Mouse (Mus musculus) mature B cell (primary cell): ENCODE data around the gene 6030408B16Rik.

ENCODE experiments used
- in situ Hi-C: fragments of 300-500 bp; cut with MboI; formaldehyde crosslinking; loops from 2 replicates; pipeline ENCODE4 v1.14.3; 2019

The 6030408B16Rik gene

DNA sequence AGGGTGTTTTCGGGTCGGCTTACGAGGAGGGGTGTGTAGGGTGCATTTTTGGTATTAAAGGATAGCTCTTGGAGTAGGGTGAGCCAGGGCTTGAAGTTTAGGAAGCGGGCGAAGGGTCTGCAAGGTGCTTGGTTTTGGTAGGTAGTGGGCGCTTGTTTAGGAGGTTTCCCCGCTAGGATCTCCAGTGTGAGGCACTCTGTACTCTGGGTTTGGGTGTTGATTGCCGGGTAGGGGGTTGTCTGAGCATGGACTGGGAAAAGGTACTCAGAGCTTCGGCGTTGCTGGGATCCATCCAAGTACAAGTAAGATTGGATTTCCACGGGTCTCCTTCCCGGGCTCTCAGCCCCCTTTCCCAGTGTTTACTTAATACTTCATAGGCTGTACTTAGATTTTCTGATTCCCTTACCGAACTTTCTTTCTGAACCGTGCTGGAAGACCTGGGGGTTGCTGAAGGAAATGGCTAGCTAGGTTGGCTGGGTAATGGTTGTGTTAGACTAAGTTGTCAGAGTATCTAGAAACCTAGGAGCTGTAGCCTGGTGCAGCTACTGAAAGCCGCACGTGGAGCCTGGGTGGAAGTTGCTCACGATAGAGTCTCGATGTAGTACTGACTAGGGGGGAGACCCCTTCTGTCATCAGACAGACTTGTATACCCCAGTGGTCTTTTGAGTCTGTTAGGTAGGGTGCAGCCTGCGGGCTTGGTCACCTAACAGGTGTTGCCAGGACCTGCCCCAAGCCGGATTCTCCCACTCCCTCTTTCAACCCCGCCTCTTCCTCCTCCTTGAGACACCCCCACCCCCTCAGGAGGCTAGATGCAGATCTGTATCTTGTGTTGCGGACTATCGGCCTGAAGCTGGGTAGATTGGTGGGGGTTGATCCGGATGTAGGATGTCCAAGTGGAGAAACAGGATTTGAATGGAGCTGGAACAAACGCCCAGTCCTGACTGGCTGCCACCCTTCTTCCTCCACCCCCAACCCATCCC is 25.7 kb upstream of the 6030408B16Rik start:
- in situ Hi-C loops: no loop called here

DNA sequence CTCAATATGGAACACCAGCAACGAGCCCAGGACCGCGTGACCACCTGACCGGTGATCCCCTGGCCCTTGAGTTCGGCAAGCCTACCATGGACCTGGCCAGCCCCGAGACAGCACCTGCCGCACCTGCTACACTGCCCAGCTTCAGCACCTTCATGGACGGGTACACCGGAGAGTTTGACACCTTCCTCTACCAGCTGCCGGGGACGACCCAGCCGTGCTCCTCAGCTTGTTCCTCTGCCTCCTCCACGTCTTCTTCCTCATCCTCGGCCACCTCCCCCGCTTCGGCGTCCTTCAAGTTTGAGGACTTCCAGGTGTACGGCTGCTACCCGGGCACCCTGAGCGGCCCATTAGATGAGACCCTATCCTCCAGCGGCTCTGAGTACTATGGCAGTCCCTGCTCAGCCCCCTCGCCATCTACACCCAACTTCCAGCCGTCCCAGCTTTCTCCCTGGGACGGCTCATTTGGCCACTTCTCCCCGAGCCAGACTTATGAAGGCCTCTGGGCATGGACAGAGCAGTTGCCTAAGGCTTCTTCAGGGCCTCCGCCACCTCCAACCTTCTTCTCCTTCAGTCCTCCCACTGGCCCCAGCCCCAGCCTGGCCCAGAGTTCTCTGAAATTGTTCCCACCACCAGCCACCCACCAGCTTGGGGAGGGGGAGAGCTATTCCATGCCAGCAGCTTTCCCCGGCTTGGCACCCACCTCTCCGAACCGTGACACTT is 22.8 kb upstream of the 6030408B16Rik start:
- in situ Hi-C loops: no loop called here

DNA sequence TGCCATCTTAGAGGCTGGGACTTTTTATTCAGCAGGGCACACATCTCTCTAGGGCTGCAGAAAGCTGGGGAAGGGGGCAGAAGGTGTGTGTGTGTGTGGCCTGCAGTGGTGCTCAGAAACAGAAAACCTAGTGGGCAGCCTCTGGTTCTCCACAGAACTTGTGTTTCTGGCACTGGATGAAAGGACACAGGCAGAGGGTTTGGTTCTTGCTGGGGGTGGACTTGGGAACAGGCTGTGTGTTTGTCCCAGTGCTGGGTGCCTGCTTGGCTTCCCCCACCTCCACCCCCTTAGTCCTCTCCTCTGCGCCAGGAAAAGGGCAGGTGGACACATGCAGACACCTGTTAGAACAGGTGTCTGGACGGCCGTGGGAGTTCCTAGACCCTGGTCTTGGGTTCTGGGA is 21.9 kb upstream of the 6030408B16Rik start:
- in situ Hi-C loops: no loop called here

DNA sequence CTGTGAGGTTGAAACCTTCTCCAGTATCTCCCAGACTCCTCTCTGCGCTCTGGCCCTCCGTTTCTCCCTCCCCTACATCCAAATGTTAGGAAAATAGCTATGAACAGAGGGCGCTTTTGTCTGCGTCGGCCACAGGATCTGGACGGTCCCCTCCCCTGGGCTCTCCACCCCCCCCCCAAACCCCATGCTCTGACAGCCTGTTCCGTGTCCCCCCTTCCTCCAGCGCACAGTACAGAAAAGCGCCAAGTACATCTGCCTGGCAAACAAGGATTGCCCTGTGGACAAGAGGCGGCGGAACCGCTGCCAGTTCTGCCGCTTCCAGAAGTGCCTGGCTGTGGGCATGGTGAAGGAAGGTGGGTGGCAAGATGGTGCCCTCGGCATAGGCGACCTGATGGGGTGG is 21.5 kb upstream of the 6030408B16Rik start:
- in situ Hi-C loops: no loop called here

DNA sequence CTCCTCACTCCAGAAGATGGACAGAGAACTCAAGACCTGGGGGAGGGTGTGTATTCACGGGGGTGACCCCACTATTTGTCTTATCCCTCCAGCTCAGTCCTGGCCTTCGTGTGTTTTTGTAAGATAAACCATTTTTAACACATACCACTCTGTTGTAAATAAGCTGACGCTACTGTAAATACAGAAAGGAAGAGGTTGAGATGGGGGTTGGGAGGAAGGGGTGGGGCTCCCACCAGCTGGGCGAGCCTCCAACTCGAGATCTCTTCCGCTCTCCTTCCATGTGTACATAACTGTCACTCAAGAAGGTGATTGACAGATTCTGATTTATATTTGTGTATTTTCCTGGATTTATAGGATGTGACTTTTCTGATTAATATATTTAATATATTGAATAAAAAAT is 18.6 kb upstream of the 6030408B16Rik start:
- in situ Hi-C loops: no loop called here

DNA sequence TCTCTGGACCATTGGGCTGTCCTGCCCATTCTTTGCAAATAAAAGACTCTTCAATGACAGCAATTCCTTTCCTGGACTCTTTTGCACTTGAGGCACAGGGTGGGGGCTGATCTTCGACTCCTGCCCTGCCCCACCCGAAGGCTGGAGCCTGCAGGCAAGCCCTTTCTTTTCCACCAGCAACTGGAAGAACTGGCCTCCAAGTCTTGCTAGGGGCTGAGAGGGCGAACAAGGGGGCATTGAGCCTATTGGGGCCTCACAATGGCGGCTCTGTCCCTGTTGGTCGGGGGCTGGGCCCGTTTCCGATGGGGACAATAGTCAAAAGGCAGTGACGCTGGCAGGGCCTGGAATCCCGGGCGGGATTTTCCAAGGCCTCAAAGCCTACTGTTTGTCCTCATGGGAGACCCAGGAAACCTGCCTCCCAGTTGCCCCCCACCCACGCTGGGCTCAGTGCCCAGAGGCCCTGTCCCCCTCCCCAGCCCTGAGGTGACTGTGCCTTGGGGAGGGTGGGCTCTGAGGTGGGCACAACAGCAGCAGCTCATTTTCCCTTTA is 15.6 kb upstream of the 6030408B16Rik start:
- in situ Hi-C loops: loop anchor here (5.0 kb wide), 1 partner anchor 35 kb away; no protein-coding TSS in a partner anchor

DNA sequence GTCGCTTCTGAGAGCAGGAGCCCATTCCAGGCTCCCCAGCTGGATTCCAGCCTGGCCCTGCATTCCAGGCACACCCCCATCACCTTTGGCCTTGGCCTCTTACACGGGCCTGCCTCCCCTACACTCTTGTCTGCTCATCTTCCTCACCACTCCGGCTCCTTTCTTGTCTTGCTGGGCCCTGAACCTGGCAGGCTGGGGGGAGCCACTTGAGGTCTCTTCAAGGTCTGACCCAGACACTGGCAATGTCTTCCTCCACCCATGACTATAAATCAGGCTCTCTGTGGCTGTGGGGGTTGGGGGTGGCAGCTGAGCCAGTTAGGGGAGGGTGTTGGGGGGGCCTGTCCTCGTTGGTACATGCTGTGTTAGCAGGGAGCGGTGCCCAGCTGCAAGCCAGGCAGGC is 14.4 kb upstream of the 6030408B16Rik start:
- in situ Hi-C loops: loop anchor here (5.0 kb wide), 1 partner anchor 36 kb away; no protein-coding TSS in a partner anchor

DNA sequence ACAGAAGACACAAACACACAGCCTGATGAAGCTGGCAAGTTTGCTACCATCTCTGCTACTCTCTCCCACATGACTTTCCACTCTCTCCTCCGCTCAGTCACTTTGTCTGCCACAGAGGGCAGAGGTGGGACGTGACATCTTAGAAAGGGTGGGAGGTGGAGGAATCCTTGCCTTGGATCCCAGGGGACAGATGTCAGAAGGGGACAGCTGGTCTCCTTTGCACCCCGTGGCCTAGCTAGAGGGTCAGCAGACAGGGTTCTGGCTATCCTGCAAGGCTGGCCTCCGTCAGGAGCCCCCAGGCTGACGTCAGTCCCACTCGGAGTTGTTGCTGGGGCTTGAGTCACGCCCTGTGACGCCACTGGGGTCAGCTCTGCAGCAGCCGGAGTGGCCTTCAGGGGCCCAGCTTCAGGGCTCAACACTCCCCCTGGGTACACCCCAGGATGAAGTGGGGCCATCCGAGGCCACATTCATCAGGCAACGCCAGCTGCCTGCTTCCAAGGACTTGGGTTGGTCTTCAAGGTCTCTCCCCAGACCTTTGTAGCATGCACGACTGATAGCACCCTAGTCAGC is 13.5 kb upstream of the 6030408B16Rik start:
- in situ Hi-C loops: loop anchor here (5.0 kb wide), 1 partner anchor 37 kb away; no protein-coding TSS in a partner anchor

DNA sequence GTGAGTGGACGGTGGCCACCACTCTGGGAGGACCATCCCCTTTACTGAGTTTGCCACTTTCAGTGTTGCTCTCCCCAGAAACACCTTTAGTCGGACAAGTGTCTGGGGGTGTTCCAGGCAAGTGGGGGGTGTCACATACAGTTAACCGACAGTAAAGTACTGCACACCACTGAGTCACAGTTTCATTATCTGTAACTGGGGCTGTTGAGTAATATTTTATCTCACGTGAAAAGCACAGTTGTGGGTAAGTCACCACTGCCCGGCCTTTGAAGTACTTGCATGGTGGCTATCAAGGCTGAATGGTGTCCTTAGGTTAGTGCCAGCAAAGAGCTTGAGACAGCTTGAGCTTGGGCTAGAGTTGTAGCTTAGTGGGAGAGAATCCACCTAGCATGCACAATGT is 10.5 kb upstream of the 6030408B16Rik start:
- in situ Hi-C loops: no loop called here

DNA sequence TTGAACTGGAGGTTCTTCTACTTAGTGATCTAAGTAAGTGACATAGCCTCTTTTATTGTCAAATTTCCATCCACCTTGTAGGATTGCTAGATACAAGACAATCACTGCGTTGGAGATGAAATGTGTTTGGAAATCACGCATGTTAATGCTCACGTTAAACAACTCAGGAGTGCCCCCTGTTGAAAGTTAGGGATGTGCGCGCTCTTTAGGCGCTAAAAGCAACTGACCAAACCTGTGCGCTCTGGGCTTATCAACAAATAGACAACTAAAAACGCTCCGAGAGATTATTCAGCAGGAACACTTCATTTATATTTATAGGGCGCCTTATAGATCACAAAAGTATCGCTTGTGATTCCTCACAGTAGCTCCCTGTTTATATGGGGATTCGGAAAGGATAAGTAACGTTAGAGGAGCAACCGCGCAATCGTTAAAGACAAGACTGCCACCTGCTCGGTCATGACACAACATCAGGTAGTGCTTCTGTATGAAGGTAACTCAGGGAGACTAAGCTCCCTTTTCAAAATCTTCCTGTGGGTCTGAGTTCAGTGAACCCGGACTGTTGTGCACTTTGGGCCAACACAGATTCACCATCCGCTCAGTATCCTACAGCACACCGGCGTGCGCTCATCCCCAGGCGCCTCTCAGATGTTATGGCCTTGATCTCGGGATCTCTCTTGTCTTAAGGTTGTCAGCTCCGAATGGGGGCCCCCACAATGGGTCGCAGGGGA is 9.7 kb upstream of the 6030408B16Rik start:
- in situ Hi-C loops: no loop called here

DNA sequence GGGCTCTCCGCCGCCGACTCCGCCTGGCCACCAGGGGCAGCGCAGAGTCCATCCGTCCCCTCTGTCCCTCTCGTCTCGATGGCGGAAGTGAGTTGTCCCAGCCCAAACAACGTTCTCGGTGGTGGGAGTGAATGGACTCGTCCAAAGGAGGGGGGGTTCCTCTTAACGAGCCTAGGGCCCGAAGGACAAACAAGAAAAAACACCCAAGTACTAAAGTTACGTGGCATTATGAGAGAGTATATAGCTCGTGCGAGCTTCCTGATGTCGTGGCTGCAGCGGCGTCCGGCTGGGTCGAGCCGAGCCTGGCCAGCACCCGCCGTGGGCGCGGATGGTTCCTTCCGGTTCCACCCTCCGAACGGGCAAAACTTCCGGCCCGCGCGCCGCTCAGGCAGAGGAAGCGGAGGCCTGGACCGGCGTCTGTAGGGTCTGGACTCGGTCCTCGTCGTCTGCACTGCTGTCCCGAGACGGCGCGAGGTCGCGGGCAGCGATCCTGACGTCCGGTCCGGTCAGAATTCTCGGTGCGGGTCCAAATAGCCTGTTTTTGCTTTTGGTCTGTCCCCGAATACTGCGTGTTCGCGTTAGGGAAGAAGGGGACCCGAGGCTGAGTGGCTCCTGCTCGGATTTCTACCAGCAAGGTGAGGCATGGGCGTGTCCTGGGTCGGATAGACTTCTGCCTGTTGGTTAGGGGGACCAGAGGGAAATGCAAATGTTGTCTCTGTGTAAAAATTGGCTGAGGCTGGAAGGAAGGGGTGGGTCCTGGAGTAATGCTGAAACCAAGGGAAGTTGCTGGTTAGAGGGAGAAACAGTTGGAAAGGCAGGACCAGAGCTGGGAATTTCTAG is 8.9 kb upstream of the 6030408B16Rik start, which contains the start of gene Atg101:
Atg101 (plus strand) TSS at position 362 of the 840 bp plus-strand sequence.
- in situ Hi-C loops: no loop called here

DNA sequence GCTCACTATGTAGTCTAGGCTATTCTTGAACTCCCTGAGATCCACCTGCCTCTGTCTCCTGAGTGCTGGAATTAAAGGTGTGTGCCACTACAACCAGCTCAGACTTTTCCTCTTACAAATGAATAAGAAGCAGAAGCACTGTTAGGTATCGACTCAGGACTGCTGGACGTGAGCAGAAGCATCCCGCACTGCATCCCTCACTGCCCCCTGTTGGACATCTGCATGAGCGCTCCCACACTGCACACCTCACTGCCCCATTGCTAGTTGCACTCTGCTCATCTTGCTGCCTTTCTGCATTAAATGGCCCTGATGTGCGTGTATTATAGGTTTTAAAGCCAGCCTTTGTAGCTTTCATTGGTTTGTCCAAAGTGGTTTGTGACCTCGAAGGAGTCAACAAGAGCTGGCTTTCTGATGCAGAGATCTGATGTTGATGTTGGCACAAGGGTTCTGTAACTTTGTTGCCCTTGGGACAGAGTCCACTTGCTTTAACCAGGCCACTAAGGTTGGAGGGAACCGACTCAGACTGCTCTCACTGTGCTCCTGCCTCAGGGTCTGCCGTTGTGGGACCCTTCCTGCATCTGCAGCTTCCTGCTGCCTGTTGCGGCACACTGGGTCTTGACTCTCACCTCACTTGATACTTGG is 6.8 kb upstream of the 6030408B16Rik start:
- in situ Hi-C loops: no loop called here

DNA sequence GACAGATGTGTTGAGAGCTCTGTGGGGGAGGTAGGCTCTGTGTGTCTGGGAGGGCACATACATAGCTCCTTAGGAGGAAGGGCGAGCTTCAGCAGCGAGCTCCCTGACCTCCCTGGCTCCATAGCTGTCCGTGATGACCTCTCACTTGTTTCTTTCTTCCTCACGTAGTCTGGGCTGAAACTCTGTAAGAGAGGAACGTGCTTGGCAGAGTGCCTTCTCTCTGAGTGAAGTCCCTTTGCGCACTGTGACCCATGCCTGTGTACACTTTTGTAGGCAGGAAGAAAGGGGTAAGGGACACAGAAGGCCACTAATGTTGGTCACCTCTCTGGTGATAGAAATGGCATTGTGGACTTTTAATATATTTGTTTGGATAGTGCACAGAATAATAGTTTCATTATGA is 5.7 kb upstream of the 6030408B16Rik start:
- in situ Hi-C loops: no loop called here

DNA sequence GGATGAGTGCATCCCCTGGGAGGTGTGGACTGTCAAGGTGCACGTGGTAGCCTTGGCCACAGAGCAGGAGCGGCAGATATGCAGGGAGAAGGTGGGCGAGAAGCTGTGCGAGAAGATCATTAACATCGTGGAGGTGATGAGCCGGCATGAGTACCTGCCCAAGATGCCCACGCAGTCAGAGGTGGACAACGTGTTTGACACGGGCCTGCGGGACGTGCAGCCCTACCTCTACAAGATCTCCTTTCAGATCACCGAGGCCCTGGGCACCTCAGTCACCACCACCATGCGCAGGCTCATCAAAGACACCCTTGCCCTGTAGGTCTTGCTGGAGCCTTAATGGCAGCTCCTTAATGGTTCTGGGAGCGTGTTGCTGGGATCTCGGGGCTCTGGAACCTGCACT is 2.7 kb upstream of the 6030408B16Rik start:
- in situ Hi-C loops: no loop called here

DNA sequence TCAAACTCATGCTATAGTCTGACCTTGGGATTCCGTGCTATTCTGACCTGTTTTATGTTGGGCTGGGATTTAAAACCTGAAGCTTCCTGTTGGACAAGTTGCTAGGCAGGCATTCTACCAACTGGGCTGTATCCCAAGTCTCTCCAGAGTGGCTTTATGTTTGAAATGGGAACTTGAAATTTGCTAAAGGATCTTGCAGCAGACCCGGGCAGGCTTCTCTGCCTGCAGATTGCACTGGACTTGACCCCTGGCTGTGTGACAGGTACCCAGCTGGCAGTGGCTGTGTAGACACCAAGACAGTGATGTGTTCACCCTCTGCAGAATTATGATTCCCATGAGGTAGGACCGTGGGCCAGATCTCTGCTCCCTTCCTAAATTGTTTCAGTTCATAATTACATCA is 1.0 kb upstream of the 6030408B16Rik start:
- in situ Hi-C loops: no loop called here

DNA sequence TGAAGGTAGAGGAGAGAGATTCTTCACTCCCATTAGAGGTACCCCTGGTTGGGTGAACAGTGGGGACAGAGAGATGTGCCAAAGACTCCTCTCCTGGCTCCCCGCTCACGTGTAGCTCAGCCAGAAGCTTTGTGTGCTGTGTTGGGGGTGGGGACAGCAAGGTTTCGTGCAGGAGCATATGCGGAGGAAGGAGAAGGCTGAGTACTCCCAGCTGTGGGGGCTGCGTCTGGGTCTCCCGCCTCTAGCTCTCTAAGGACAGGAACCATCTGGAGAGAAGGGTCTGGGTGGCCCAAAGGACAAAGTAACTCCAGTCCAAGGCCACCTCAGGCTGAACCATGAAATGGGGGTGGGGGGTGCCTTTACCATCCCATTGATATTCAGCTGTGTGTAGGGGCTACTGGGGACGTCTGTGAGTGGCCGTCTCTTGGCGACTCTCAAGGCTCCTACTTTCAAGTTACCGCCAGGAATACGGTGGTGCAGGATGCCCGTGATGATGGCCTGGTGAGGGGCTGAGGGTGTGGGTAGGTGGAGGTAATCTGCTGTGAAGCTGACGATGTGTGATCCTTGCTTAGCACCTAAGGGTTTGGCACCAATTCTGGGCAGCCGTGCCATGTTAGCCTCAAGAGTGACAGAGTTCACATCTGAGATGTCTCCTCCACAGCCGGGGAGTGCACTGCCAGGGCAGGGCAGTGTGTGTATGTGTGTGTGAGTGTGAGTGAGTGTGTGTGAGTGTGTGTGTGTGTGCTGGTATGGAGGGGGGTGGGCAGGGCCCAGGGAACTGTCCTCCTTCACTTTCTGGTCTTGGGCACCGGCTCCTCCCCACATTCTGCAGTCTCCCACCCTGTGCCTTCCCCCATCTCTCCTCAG is 1.2 kb downstream of the 6030408B16Rik start:
- in situ Hi-C loops: no loop called here

DNA sequence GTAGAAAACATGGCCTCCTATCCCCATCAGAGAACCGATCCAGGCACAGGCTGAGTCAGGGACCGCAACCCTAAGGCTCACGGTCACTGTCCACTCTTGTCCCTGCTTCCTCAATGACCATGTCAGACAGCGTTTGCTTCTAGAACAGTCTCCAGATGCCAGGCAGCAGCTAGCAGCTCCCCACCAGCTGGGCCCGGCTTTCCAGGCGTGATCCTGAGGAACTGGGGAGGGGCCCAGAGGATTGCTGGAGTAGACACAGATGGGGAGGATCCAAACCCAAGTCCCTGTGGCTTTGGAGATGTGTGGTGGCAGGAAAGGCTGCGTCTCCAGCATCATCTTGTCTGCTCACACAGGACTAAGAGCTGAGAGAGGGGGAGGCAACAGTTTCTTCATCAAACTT is 2.1 kb downstream of the 6030408B16Rik start:
- in situ Hi-C loops: no loop called here

DNA sequence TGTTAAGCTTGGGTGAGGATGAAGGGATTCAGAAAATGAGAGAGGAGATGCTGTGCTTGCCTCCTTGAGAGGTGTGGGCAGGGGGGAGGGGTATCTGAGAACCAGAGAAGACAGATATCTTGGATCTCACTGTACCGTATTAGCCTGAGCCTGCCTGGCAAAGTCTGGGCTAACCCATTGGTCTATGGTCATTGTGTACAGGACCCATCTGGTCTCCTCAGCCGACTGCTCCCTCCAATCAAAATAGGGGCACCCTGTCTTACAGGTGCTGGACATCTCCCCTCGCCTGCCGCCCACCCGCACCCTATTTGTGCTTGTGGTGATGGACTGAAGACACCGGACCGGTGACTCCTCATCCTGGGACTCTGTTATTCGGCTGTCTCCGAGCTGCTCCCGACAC is 2.6 kb downstream of the 6030408B16Rik start:
- in situ Hi-C loops: no loop called here

DNA sequence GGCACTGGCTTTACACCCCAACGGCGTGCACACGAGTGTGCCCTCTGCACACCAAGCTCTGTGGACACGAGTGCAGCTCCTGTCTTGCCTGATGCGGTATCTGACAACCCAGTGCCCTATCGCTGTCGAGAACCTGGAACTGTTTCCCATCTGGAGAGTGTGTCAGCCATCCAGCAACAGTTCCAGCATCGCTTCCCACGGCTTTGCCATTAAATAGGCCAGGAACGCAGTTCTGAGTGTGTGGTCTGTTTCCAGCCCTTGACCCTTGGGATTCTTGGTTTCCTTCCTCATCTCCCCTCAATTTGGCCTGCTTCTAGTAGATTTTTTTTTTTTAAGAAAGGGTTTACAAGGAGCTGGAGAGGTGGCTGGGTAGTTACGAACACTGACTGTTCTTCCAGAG is 3.1 kb downstream of the 6030408B16Rik start:
- in situ Hi-C loops: no loop called here
